Mouse (Mus musculus): ENCODE data around the gene Gm5767. TPM values are rescaled to one million over a fixed set of nuclear protein-coding genes. Genes with fewer than 3 reads are reported as not detected.

The Gm5767 gene
- total and polyA plus RNA-seq, 2 experiments from 2014 or later = not detected

DNA sequence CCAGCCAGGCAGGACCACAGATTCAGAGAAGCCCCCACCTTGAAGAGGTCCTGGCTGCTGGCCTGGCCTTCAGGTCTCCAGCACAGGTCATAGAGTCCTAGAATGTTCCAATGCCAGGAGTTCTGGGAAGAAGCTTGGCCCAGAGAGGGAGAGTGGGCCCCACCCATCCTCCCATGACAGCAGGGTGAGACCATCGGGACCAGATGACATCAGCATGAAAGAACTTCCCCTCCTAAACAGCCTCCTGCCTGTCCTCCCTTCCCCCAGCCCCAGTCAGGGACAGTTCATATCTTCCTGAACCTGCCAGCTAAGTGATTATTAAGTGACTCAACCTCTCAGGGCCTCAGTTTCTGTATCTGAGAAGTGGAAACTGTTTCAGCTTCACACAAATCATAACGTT is 14.1 kb upstream of the Gm5767 start:
- WGBS = 61% methylated on average over 2 of the region's 2 CpGs
- ATAC-seq (ENCODE audit: low FRiP score) = no peak
- H3K36me3 ChIP-seq (ENCODE audit: insufficient read depth, low read length) = peaks cover 18% of the 10 kb centered on the region
- no peaks in the 10 kb centered on the region for H3K9me3 ChIP-seq (ENCODE audit: low read length)
- DNase-seq (ENCODE audit: low spot score) = no peak
- no peak overlapping the region for H3K27ac ChIP-seq (ENCODE audit: low read depth, low read length)
- no peak overlapping the region for H3K9ac ChIP-seq (replicated peaks; ENCODE audit: low read length, poor library complexity, severe bottlenecking)
- no peak overlapping the region for H3K4me3 ChIP-seq (ENCODE audit: low read depth, low read length)
- TF ChIP-seq CTCF (IDR thresholded peaks at IDR 0.05) = no peak
- H3K27me3 ChIP-seq (ENCODE audit: insufficient read depth, low read length) = no peaks in the 10 kb centered on the region
- peaks cover 15% of the 10 kb centered on the region; the same call in 1 of the 2 replicates for H3K4me1 ChIP-seq (ENCODE audit: insufficient read depth, low read length)
- no peak overlapping the region for H3K4me2 ChIP-seq (ENCODE audit: low read depth, low read length, poor library complexity, severe bottlenecking)

DNA sequence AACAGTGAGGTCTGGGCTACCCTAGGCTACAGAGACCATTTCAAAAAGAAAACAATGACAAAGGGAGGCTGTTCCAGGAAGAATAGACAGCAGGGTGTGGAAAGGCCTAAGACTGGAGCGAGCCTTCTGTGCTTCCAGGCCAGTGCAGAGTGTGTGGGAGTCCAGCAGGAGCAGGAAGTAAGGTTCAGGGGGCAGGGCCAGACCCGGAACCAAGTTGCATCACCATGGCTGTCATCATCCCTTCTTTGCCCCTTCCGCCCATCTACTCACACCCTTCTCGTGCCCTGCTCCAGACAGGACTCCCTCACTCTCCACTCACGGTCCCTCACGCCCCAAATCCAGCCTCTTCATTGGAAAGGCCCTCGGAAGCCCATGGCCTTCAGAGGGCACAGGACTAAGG is 13.3 kb upstream of the Gm5767 start:
- H3K9me3 ChIP-seq (ENCODE audit: low read length) = no peaks in the 10 kb centered on the region
- no peak for TF ChIP-seq CTCF (IDR thresholded peaks at IDR 0.05)
- H3K27ac ChIP-seq (ENCODE audit: low read depth, low read length) = no peak overlapping the region
- H3K36me3 ChIP-seq (ENCODE audit: insufficient read depth, low read length) = 0 out of 2 replicates have a peak, but pooled peaks cover 10% of the 10 kb centered on the region
- DNase-seq (ENCODE audit: low spot score) (no peak), ATAC-seq (ENCODE audit: low FRiP score) (no peak)
- H3K27me3 ChIP-seq (ENCODE audit: insufficient read depth, low read length) = no peaks in the 10 kb centered on the region
- no peak overlapping the region for H3K4me2 ChIP-seq (ENCODE audit: low read depth, low read length, poor library complexity, severe bottlenecking)
- H3K4me1 ChIP-seq (ENCODE audit: insufficient read depth, low read length) = peaks cover 15% of the 10 kb centered on the region; the same call in 1 of the 2 replicates
- no peak overlapping the region for H3K4me3 ChIP-seq (ENCODE audit: low read depth, low read length)
- no peak overlapping the region for H3K9ac ChIP-seq (replicated peaks; ENCODE audit: low read length, poor library complexity, severe bottlenecking)
- 88% methylated on average over 7 of the region's 7 CpGs for whole genome bisulfite sequencing

DNA sequence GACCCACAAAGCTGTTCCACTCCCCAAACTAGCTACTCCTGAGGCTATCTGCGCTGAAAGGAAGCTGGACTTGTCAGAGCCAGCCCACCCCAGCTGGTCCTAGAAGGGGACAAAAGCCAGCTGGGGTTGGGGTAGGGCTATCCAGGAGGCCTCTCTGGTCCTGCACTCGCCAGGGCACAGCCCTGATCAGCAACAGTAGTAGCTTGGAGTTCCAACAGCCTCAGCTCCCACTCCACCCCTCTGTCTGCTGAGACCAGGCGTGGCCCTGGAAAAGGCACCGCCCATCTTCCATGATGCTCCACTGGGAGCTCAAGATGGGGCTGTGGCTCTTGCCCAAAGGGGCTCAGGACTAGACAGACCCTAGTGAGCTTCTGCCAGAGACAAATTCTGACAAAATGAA is 12.8 kb upstream of the Gm5767 start:
- Histone ChIP-seq H3K9me3 (ENCODE audit: low read length) (no peaks in the 10 kb centered on the region), H3K27me3 (ENCODE audit: insufficient read depth, low read length) (no peaks in the 10 kb centered on the region), H3K4me3 (ENCODE audit: low read depth, low read length) (no peak overlapping the region), H3K36me3 (ENCODE audit: insufficient read depth, low read length) (0 out of 2 replicates have a peak, but pooled peaks cover 7% of the 10 kb centered on the region), H3K4me1 (ENCODE audit: insufficient read depth, low read length) (peaks cover 15% of the 10 kb centered on the region; the same call in 1 of the 2 replicates), H3K4me2 (ENCODE audit: low read depth, low read length, poor library complexity, severe bottlenecking) (no peak overlapping the region), H3K9ac (replicated peaks; ENCODE audit: low read length, poor library complexity, severe bottlenecking) (0 out of 2 replicates have a peak overlapping the region, but pooled peaks have one; percentile 33), H3K27ac (ENCODE audit: low read depth, low read length) (no peak overlapping the region)
- WGBS = 67% methylated on average over 4 of the region's 4 CpGs
- no peak for ATAC-seq (ENCODE audit: low FRiP score)
- no peak for TF ChIP-seq CTCF (IDR thresholded peaks at IDR 0.05)
- no peak for DNase-seq (ENCODE audit: low spot score)

GRCm38 (mm10) chr16:8668386-8668785 is 12.2 kb upstream of the Gm5767 start:
- DNase-seq (ENCODE audit: low spot score) = no peak
- no peaks in the 10 kb centered on the region for H3K27me3 ChIP-seq (ENCODE audit: insufficient read depth, low read length)
- H3K9ac ChIP-seq (replicated peaks; ENCODE audit: low read length, poor library complexity, severe bottlenecking) = no peak overlapping the region
- no peak overlapping the region for H3K27ac ChIP-seq (ENCODE audit: low read depth, low read length)
- H3K9me3 ChIP-seq (ENCODE audit: low read length) = no peaks in the 10 kb centered on the region
- H3K36me3 ChIP-seq (ENCODE audit: insufficient read depth, low read length) = 0 out of 2 replicates have a peak, but pooled peaks cover 4% of the 10 kb centered on the region
- no peak overlapping the region for H3K4me2 ChIP-seq (ENCODE audit: low read depth, low read length, poor library complexity, severe bottlenecking)
- no peak for ATAC-seq (ENCODE audit: low FRiP score)
- H3K4me1 ChIP-seq (ENCODE audit: insufficient read depth, low read length) = peaks cover 15% of the 10 kb centered on the region; the same call in 1 of the 2 replicates
- H3K4me3 ChIP-seq (ENCODE audit: low read depth, low read length) = no peak overlapping the region
- no peak for TF ChIP-seq CTCF (IDR thresholded peaks at IDR 0.05)
- WGBS = 53% methylated on average over 2 of the region's 2 CpGs

DNA sequence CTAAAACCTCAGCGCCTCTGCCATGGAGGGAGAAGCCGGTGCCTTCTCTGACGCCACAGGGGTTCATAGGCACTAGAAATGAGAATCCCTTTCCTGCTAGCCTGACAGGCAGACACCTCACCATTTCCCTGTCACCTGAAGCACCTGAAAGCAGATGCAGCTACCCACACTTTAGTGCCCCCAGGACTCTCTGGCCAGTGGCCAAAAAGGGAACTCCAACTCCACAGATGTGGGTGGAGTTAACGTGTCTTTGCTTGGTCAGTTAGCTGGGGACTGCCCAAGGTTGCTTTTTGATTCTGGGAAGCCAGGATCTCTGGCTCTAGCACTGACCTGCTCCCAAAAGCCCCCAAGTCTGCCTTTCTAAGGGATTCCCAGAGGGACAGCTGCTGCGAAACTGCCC is 11.1 kb upstream of the Gm5767 start:
- no peaks in the 10 kb centered on the region for H3K36me3 ChIP-seq (ENCODE audit: insufficient read depth, low read length)
- H3K4me3 ChIP-seq (ENCODE audit: low read depth, low read length) = peak overlapping the region; percentile 68; the same call in 1 of the 2 replicates
- DNase-seq (ENCODE audit: low spot score) (no peak), ATAC-seq (ENCODE audit: low FRiP score) (no peak)
- H3K27ac ChIP-seq (ENCODE audit: low read depth, low read length) = peak overlapping the region; percentile 48; the same call in 1 of the 2 replicates
- TF ChIP-seq CTCF (IDR thresholded peaks at IDR 0.05) = no peak
- no peaks in the 10 kb centered on the region for H3K9me3 ChIP-seq (ENCODE audit: low read length)
- peaks cover 15% of the 10 kb centered on the region; the same call in 1 of the 2 replicates for H3K4me1 ChIP-seq (ENCODE audit: insufficient read depth, low read length)
- H3K27me3 ChIP-seq (ENCODE audit: insufficient read depth, low read length) = no peaks in the 10 kb centered on the region
- peak overlapping the region; percentile 73 for H3K4me2 ChIP-seq (ENCODE audit: low read depth, low read length, poor library complexity, severe bottlenecking)
- 32% methylated on average over 5 of the region's 5 CpGs for WGBS
- peak overlapping the region; percentile 54 for H3K9ac ChIP-seq (replicated peaks; ENCODE audit: low read length, poor library complexity, severe bottlenecking)

GRCm38 (mm10) chr16:8670041-8671035 is 10.2 kb upstream of the Gm5767 start:
- Histone ChIP-seq H3K4me3 (ENCODE audit: low read depth, low read length) (peak overlapping the region; percentile 68), H3K27me3 (ENCODE audit: insufficient read depth, low read length) (no peaks in the 10 kb centered on the region), H3K27ac (ENCODE audit: low read depth, low read length) (0 out of 2 replicates have a peak overlapping the region, but pooled peaks have one; percentile 48), H3K9me3 (ENCODE audit: low read length) (no peaks in the 10 kb centered on the region), H3K36me3 (ENCODE audit: insufficient read depth, low read length) (no peaks in the 10 kb centered on the region), H3K9ac (replicated peaks; ENCODE audit: low read length, poor library complexity, severe bottlenecking) (peak overlapping the region; percentile 54), H3K4me1 (ENCODE audit: insufficient read depth, low read length) (peaks cover 15% of the 10 kb centered on the region; the same call in 1 of the 2 replicates), H3K4me2 (ENCODE audit: low read depth, low read length, poor library complexity, severe bottlenecking) (peak overlapping the region; percentile 73)
- 5% methylated on average over 15 of the region's 15 CpGs for WGBS
- DNase-seq (ENCODE audit: low spot score) = peak; percentile 69
- ATAC-seq (ENCODE audit: low FRiP score) = peak; percentile 61
- TF ChIP-seq CTCF (IDR thresholded peaks at IDR 0.05) = no peak
